Mouse (Mus musculus): ENCODE data around the gene Lpp.

DNA sequence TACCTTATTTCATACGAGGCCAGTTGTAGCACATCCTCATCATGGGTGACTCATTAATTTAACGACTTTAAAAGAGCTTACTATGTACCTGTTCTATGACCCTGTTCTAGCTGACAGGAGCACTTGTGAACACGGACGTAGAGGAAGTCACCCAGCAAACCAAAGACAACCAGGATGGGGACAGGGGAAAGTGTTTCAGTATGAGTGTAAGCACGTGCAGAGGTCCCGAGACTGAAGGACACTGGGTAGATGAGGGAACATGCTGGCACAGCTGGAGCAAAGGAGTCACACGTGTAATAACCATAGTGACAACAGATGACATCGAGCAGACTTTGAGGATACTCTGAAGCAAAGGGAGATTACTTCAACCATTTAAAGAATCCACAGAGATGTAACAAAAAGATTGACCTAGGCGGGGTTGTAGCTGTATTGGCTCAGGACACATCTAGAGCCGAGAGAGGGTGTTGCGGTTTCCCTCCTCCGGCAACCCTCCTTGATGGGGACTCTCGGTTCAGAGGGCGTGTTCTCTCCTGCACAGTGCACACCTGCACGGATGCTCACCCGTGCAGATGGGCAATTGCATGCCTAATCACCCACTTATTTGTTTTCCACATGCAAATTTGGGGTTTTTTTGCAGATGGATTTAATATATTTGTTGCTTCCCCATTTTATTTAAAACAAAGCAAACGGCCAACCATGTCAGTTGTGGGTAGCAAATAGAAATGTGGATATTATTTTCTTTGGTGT is 74.4 kb downstream of the Lpp start:
- TF ChIP-seq CTCF (IDR thresholded peaks at IDR 0.05; ENCODE audit: insufficient read depth, low read depth, low read length) (no peak), POLR2A (IDR thresholded peaks at IDR 0.05; ENCODE audit: insufficient read depth, low read depth, low read length) (no peak)
